Mouse (Mus musculus) MEL-GATA-1-ER (cell line): Measurements from ENCODE around the gene Tti1.
"Not testable (repeated sequence)": the region's sequence is repeated elsewhere in the genome, so short reads cannot be mapped to it uniquely, and the experiment has no call there.

Source experiments
- DNase-seq: peaks from one replicate; pipeline ENCODE4 v3.0.0-alpha.2; 2012; ENCODE audit warnings: low read depth; ENCODE audit errors: extremely low read depth

Gene Tti1

DNA sequence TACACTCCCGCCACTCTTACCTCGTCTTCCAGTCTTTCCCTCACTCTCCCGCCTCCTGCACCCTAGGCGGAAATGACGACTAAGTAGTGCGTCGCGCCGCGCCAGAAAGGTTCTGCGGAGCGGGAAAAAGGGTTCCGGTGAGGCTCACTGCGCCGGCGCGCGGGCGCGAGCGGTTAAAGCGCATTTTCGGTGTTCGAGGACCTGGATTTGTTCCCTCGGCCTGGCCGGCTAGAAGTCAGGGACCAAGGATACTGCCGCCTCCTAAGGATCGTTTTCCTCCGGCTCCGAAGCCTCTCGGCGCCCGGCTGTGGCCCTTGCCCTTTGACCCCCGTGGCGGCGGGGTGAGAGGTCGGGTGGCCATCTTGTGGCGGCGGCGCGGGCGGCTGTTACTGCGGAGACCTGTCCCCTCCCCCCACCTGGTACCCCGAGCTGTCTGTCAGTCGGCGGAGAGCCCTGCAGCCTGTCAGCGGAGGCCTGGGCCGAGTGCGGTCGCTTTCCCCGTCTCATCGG lies at the start of gene Tti1, which contains the start of gene Rprd1b:
Gene Tti1, minus strand, starts transcription at position 80 of the 510 bp plus-strand sequence.
Gene Rprd1b, plus strand, starts transcription at position 144 of the 510 bp plus-strand sequence.
- DNase-seq: peak; percentile 83

DNA sequence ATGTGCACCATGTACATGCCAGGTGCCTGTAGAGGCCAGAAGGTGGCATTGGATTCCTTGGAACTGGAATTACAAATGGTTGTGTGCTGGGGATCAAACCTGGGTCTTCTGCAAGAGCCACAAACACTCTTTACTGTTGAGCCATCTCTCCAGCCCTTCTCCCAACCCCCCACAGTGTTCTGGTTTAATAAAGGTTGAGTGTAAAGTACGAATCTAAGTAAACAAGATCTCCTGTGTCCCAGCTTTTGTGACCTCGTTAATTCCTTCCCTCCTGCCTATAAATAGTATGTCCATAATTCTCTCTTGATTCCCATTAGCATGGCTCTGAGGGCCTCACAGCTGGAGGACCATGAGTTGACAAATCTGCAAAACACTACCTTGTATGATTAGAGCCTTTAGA lies 49.7 kb upstream of the Tti1 start:
- no peak for DNase-seq

DNA sequence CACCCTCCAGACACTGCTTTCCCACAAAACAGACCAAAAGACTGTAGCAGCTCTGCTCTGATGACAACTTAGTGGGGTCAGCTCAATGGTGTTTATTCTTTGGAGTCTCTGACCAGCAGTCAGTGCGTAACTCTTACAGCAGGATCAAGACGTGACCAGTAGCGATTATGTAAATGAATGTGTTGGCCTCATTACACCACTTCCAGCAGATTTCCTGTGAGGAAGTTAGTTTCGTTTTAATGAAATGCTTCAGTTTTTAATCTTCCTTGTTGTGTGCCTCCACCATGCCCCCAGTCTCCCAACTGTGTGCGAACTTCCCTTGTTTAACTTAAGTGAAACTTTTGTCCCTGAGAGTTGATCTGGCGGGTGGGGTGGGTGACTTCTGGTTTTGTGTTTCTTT lies 48.5 kb upstream of the Tti1 start:
- DNase-seq: no peak

DNA sequence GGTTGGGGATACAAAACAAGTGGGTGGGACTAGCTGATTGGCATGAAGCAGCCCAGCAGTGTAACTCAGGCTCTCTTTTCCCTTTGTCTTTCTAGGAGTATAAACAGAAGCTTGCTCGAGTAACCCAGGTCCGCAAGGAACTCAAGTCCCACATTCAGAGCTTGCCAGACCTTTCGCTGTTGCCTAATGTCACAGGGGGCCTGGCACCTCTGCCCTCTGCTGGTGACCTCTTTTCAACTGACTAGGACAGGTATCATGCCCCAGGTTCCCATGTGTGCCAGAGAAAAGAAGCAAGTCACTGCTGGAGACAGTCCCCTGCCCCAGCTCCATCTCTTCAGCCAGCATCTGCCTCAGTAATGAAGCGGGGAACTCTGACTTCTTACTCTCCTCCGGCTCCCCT lies 46.6 kb upstream of the Tti1 start:
- no peak for DNase-seq

DNA sequence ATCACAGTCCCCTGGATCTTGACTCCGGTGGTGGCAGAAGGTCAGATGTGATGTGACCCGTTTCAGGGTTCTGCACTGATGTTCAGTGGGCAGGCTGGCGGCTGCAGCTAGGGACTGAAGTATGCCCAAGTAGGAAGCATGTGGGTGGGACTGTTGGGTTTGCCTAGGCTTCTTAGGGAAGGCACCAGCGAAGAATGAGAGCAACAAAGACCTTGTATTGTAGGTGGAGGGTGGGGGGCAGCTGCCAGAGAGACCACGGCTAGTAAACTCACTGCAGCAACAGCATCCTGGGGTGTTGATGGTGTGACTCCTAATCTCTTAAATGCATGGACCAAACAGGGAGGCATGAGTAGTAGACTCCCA lies 43.4 kb upstream of the Tti1 start:
- no peak for DNase-seq

DNA sequence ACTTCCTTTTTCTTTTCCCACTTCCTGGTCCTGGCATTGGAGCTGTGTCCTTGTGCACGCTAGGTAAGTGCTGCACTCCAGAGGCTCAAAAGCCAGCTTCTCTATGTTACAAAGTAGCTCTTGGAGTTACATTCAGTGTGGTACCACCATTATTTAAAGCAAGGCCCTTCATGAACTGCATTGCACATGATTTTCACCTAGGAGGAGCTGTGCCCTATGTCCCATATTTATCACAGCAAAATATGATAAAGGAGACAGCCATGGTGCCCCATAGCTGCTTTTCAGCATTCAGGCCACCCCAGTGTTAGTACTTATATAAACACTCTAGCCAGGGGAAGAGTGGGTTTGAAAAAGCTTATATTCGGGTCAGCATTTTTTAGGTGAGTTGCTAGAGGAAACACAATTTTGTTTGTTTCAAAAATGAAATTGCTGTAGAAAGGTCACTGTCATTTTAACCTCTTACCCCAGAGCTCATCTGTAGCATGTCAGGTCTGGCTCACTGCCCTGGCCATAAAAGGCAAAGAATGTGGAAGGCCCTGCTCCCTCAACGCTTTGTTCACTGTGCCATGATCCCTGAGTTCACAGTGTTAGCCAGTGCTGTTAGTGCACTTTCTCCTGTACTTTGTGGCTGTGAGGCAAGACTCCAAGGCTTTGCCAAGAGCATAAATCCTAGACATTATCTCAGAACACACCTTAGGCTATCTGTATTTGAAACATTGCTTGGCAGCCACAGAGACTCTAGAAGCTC lies 42.8 kb upstream of the Tti1 start:
- no peak for DNase-seq

DNA sequence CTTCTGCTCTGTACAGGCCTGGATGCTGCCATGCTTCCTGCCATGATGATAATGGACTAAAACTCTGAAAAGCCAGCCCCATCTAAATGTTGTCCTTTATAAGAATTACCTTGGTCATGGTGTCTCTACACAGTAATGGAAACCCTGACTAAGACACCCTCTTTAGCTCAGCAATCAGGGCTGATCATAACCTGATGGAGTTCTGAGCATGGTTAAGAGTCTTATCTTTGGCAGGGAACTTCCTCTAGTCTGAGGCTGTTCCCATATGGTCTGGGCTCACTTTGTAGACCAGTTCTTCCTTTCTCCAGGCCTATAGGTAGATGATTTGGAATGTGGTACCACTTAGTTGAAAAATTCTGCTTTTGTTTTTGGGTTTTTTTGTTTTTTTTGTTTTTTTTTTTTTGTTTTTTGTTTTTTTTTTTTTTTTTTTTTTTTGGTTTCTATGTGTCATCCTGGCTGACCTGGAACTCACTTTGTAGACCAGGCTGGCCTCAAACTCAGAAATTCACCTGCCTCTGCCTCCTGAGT lies 40.3 kb upstream of the Tti1 start:
- peak; percentile 10 for DNase-seq

DNA sequence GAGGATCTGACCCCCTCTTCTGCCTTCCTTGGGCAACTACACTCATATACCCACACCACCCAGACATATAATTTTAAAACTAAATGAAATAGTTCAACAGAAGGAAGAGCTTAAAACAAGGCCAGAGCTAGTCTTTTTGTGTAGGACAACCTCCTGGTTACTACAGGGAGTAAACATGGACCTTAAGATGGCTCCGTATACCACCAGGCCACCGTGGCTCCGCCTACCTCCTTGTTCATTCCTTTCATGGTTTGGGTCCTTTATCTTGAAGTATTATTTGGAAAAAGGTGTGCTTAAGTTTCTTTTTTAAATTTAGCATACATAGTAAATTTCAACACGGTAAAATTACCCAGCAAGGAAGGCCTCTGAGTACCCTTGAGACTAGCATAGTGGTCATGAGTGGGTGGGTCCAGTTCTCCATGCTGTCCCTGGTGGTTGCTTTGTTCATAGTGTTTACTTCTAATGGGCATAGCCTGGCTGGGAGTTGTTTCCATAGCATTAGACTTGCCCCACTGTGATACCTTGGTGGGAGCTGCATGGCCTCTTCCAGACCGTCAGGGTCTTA lies 39.1 kb upstream of the Tti1 start:
- no peak for DNase-seq

DNA sequence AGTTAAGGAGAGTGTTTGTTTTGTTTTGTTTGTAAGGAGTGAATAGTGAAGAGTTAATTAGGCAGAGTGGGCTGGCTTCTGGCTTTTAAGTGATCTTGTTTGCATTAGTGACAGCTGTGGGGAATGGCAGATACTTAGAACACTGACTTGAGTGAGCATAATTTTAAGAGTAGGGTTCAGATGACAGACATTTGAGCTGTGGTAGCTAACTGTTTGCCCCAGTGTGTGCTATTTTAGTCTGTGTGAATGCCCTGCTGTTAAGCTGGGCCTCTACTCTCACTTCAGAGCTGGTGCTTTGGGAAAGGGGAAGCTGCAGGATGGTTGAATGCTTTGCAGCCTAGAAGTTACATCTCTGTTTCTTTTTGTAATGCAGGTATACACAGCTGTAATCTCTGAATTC lies 38.2 kb upstream of the Tti1 start:
- DNase-seq: no peak

DNA sequence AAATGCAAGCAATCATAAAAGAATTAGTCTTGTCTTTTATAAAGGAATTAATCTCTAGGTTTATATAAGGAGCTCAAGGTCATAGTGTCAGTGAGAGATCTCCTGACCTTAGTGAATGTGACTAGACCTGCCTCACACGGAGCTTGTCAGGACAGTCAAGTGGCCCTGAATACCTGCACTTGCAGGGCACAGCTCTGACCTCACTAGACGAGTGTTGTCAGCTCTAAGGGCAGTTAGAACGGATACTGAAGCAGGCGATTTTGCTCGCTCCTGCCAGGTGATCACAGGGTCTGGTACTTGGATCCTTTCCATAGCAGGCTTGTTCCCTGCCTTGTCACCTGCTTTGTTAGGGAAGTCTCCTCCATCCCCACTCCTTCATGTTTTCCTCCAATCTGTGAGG lies 36.8 kb upstream of the Tti1 start:
- no peak for DNase-seq

DNA sequence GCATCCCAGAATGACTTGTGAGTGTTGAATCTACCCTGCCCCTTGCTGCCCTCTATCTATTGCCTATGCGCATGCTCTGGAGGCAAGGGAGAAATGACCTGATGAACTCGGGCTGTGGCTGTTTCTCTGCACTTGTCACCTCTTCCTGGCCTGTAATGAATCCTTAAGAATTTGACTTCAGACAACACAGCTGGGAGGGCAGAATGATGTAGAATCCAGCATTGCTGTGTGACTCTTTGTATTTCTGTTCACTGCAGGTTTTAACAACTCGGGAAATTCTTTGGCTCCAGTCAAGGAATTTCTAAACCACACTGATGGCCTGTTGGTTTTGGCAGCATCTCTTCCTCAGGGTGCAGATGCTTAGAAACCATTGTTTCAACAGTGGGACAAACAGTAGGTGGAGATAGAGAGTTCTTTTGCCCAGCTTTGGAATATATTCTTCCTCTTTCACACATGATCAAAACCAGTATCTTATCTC lies 36.4 kb upstream of the Tti1 start:
- peak; percentile 18 for DNase-seq

DNA sequence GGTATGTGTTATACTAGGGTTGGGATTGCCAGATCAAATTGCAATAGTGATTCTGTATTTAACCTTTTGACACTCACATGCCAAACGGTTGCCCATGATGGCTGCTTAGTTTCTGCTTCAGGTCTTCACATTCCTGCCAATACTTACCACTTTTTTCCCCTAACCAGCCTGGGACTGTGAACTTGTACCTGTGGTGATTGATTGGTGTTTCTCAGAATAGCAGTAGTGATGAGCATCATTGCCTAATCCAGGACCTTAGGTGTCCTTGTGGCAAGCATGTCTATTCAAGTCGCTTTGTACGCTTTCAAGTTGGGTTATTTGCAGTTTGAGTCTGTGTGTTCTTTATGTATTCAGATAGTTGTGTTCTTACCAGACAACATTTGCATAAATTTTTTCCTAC lies 34.8 kb upstream of the Tti1 start:
- no peak for DNase-seq

DNA sequence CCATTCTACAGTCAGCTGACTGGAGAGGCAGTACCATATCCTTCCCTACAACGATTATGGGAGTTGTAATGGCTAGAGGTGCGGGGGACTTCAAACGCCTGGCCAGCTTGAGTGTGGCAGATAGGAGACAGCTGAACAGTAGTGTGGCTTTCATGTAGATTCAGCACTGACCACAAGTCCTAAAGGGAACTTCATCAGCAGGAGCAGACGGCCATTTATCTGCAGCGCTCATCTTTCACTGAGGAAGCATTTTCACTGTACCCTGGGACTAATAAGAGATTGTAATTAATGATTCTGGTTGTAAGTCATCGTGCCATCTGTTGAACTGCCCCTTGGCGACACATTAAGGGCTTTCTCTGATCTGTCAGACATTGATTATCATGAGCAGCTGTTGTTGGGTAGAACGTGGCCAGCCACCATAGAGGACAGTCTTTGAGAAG lies 31.5 kb upstream of the Tti1 start:
- peak; percentile 27 for DNase-seq

DNA sequence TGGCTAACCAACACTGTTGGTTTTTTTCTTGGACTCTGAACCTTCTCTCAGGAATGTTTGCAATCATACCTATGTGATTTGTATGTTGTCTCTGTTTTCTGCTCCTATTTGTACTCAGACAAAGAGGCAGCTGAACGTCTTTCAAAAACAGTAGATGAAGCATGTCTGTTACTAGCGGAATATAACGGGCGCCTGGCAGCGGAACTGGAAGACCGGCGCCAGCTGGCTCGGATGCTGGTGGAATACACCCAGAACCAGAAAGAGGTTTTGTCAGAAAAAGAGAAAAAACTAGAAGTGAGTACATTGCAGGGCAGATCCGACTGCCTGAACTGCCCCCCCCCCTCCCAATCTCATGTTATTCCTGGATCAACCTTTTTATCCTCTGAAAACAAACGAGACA lies 30.3 kb upstream of the Tti1 start:
- no peak for DNase-seq

DNA sequence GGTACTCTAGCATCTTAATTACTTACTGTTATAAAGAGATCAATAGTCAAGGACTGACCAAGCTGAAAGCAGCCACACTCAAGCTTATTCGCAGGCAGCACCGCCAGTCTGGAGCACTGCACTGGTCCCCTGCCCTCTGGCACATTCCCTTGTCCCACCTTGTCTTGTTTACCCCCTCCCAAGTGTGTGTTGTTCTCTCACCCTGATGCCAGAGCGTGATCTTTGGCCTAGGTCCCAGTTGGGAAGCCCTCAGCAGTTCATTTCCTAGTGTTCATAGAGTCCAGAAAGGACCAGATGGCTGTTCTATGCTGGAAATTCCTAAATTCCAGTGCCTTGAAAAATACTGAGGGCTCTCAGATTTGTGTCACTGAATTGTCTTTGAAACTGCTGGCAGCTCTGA lies 28.8 kb upstream of the Tti1 start:
- DNase-seq: no peak

DNA sequence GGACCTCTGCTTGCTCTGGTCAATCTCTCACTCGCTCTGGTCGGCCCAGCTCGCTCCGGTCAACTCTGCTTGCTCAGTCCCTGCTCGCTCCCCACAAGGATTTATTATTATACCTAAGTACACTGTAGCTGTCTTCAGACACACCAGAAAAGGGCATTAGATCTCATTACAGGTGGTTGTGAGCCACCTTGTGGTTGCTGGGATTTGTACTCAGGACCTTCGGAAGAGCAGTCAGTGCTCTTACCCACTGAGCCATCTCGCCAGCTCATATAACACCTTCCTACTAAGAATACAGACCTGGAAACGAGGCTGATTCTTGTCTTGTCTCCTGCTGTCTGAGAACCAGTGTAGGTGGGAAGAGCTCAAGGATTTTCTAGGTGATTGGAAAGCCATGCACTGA lies 27.1 kb upstream of the Tti1 start:
- not testable (repeated sequence) for DNase-seq

DNA sequence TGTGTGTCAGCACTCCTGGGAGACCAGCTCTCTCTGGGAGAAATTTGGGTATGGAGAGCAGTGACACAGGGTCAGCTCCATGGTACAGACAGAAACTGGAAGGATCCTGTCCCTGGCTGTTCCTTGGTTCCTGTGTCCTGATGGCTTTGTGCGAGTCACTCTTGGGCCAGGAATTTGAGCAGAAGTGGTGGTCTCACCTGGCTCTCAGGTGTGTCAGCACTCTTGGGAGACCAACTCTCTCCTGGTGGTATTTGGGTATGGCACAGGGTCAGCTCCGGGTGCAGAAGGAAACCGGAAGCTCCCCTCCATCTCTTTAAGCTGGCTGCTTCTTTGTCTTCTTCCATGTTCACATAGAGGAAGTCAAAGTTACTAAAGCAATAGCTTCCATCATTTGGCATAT lies 26.4 kb upstream of the Tti1 start:
- no peak for DNase-seq

DNA sequence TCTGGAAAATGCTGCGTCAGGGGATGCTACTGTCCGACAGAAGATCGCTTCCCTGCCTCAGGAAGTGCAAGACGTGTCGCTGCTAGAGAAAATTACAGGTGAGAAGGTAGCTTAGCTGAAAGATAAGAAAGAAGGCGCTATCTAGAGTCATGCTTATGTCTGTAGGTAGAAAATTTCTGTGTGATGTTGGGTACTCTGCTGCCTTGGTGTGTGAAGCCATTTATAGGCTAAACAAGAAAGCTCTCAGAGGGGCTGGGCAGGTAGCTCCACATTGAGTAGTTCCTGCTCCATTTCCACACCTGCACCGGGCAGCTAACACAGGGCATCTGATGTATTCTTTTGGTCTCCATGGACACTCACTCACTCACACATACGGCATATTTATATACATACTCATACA lies 21.9 kb upstream of the Tti1 start:
- DNase-seq: no peak

DNA sequence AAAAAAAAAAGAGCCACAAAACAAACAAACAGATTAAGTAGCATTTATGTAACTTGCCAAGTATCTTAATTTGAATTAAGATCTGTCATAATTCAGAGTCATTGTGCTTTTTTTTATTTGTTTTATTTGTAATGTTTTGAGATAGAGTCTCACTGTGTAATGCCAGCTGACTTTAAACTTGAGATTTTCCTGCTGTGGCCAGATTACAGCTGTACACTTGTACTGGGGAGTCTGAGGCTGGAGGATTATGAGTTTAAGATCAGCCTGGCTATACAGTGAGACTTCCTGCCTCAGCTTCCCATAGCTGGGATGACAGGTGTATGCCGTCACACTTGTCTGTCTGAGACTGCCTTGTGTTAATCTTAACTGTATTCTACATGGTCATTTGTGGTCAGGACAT lies 20.5 kb upstream of the Tti1 start:
- no peak for DNase-seq

DNA sequence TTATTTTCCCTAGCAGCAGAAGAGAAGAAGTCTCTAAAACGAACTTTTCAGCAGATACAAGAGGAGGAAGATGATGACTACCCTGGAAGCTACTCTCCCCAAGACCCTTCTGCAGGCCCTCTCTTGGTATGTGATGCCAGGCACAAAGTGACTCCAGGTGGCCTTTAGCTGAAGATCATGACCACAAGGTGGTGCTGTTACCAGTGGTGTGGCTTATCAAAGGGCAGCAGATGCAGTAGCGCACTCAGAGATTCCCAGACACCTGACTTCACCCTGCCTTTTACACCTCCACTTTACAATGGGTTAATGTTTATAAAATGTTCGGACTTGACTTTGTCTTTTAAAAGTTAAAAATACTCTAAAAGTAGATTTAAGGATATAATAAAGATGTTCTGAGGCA lies 19.7 kb upstream of the Tti1 start:
- no peak for DNase-seq

DNA sequence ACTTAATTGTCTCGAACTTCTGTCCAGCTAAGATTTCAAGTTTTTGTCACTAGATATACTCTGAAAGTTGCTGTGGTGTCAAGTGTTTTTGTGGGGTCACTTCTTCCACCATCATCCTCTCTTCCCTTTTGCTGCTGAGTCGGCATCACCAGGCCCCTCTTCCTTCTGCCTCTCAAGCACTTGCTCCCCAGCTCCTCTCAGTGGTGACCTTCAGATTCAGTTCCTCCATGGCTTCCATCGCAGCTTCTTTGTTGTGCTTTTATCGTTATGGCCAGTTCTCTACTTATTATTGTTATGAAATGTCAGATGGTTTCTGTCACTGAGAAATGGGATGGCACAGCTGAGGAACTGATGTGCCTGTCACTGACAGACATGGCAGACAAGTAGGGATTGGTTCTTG lies 18.0 kb upstream of the Tti1 start:
- no peak for DNase-seq

DNA sequence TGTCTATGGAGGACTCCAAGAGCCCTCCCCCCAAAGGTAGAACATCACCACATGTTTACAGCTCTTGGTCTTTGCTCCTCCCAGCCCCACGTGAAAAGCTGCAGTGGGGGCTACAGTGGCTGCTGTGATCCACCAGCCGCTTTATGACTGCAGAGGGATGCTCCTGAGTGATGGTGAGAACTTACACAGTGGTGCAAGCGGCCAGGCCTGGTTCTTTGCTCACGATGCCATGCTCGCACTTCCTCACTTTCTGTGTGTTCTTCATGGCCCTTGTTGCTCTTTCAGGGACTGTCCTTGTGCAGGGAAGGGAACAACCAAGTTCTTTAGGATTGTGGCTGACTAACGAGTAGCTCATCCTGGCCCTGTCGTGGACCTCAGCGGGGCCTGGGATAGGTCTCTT lies 15.3 kb upstream of the Tti1 start:
- no peak for DNase-seq

DNA sequence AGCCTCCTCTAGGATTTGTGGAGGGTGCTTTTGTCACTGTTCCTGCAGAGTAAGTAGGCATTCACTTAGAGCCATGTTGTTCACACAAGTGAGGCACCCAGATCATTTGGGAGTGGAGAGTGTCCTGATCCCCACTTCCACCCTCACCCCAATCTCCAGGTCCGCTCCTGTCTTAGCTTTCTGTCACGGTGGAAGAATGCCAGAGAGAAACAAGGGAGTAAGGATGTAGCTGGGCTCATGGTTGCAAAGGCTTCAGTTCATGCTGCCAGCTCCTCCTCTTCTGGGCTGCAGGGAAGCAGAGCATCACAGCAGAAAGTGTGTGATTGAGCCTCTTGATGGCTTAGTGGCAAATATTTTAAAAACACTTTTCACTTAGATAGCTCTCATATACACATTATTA lies 12.2 kb upstream of the Tti1 start:
- DNase-seq: no peak
